Mouse (Mus musculus): ENCODE data around the gene Tpcn2. TPM values are rescaled to one million over a fixed set of nuclear protein-coding genes. Genes with fewer than 3 reads are reported as not detected.
A peak's percentile ranks its signal among the peaks of the same experiment; 100 is the strongest.

Tpcn2 gene
- polyA plus RNA-seq (2015; fragmentation: Nextera tagmentation; extraction: Ambion mirVana): 8.8 and 9.8 TPM in 2 replicates

- WGBS: under 1% methylated on average over 18 of the region's 18 CpGs
- ATAC-seq: peak; percentile 95
- Histone ChIP-seq H3K4me3 (replicated peaks) (peak within 1 kb of the TSS; percentile 48), H3K36me3 (peaks cover 3% of the 10 kb centered on the region), H3K4me2 (replicated peaks) (peak within 1 kb of the TSS; percentile 78), H3K9me3 (no peaks in the 10 kb centered on the region), H3K27ac (peak within 1 kb of the TSS; percentile 23), H3K4me1 (replicated peaks) (peaks cover 28% of the 10 kb centered on the region), H3K27me3 (replicated peaks) (no peaks in the 10 kb centered on the region), H3K9ac (peak within 1 kb of the TSS; percentile 51)
These were observed at the start of gene Tpcn2 for GRCm38 (mm10) chr7:145283487-145284187. Gene Tpcn2, minus strand, starts transcription at chr7:145284011.

DNA sequence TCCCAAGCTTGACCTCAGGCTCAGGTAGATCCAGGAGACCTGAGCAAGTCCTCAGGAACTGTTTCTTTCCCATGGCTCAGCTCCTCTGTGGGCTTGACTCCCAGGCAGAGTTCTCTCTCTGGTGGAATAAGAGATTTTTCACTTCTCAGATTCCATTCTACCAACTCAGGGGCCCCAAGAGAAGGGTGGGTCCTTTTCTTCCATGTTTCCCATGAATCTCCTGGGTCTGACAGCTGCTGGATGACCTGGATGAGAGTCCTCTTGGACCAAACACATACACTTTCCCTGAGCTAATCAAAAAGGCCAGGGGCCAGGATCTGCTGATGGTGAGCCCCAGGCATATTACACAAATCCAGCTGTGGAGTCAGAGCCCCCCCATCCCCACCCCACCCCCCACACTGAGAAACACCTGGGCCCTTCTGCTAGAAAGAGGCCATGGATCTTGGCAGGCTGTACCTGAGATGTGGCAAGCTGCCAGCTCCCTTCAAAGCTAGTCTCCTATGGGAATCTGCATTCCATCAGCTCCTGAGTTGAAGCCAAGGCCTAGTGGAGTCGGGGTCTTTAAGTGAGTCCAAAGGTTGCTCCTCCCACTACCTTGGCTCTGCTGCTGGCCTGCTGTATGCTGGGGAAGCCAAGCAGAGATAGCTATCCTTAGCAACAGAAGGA lies 48.7 kb upstream of the Tpcn2 start:
- no peaks in the 10 kb centered on the region for H3K9me3 ChIP-seq
- 43% methylated on average over 1 of the region's 1 CpGs for WGBS
- 0 out of 2 replicates have a peak overlapping the region, but pooled peaks have one; percentile 8 for H3K27ac ChIP-seq
- H3K27me3 ChIP-seq (replicated peaks): no peaks in the 10 kb centered on the region
- no peak overlapping the region for H3K4me2 ChIP-seq (replicated peaks)
- H3K4me1 ChIP-seq (replicated peaks): peaks cover 7% of the 10 kb centered on the region
- ATAC-seq: peak; percentile 60
- H3K9ac ChIP-seq: no peak overlapping the region
- no peak overlapping the region for H3K4me3 ChIP-seq (replicated peaks)
- no peaks in the 10 kb centered on the region for H3K36me3 ChIP-seq

DNA sequence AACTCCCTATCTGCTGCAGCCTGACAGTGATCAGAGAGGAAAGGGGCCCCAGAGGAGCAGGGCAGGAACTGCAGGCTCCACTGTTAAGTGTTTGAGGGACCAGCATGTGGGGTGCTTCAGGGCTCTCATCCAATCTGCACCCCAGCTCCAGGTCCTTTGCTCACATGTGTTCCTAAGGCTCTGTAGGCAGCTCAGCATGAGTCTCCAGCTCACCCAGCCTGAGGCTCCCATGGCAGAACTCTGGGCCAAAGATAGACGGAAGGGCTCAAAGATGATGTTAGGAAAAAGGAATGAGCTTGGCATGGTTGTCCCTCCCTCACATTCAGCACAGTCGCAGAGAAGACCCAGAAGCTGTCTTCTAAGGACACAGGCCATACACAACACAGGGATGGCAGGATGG lies 46.8 kb upstream of the Tpcn2 start:
- no peak overlapping the region for H3K4me2 ChIP-seq (replicated peaks)
- no peaks in the 10 kb centered on the region for H3K9me3 ChIP-seq
- no peaks in the 10 kb centered on the region for H3K36me3 ChIP-seq
- no peak overlapping the region for H3K27ac ChIP-seq
- 68% methylated on average over 2 of the region's 2 CpGs for WGBS
- no peak for ATAC-seq
- no peak overlapping the region for H3K9ac ChIP-seq
- peaks cover 7% of the 10 kb centered on the region for H3K4me1 ChIP-seq (replicated peaks)
- no peak overlapping the region for H3K4me3 ChIP-seq (replicated peaks)
- no peaks in the 10 kb centered on the region for H3K27me3 ChIP-seq (replicated peaks)

DNA sequence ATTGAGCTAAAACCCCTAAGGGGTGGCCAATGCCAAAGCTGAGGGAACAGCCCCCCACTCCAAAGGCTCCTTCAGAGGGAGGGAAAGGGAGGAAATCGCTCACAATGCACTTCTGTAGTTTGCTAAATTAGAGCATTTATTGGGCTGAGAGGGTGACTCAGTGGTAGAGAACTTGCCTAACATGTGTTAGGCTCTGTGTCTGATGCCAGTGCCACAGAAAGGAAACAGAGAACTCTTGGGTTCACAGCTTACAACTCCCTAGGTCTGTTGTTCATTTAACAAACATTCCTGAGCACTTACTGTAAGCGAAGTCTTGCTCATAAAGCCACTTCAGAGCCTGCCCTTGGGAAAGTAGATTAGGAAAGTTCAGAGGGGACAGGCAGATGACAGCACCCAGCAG lies 46.2 kb upstream of the Tpcn2 start:
- H3K27me3 ChIP-seq (replicated peaks): no peaks in the 10 kb centered on the region
- H3K4me3 ChIP-seq (replicated peaks): no peak overlapping the region
- H3K9ac ChIP-seq: no peak overlapping the region
- peaks cover 7% of the 10 kb centered on the region for H3K4me1 ChIP-seq (replicated peaks)
- 56% methylated on average over 2 of the region's 2 CpGs for WGBS
- ATAC-seq: no peak
- no peaks in the 10 kb centered on the region for H3K9me3 ChIP-seq
- H3K36me3 ChIP-seq: no peaks in the 10 kb centered on the region
- no peak overlapping the region for H3K27ac ChIP-seq
- H3K4me2 ChIP-seq (replicated peaks): no peak overlapping the region

GRCm38 (mm10) chr7:145325697-145326096 lies 41.9 kb upstream of the Tpcn2 start:
- peaks cover 6% of the 10 kb centered on the region for H3K4me1 ChIP-seq (replicated peaks)
- no peak overlapping the region for H3K9ac ChIP-seq
- no peak overlapping the region for H3K4me3 ChIP-seq (replicated peaks)
- no peaks in the 10 kb centered on the region for H3K27me3 ChIP-seq (replicated peaks)
- WGBS: 37% methylated on average over 2 of the region's 2 CpGs
- H3K9me3 ChIP-seq: no peaks in the 10 kb centered on the region
- no peak for ATAC-seq
- no peaks in the 10 kb centered on the region for H3K36me3 ChIP-seq
- H3K27ac ChIP-seq: no peak overlapping the region
- H3K4me2 ChIP-seq (replicated peaks): no peak overlapping the region

DNA sequence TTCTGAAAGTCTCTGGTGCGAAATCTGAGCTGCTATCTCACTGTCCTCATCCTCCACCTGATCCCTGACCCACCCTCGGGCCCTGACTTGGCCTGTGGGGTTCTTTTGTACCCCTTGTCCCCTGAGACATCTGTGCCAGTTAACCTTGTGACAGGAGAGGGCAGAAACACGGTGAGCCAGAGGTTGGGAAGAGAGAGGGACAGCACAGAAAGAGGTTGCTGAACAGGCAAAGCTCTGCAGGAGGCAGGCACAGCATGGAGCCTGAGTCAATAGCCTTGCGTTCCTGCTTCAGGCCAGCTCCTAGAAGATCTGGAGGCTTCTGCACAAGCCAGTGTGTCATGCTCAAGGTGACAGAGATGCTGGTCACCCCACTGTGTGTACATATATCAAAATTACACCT lies 39.8 kb upstream of the Tpcn2 start:
- H3K4me1 ChIP-seq (replicated peaks): no peaks in the 10 kb centered on the region
- WGBS: 46% methylated on average over 4 of the region's 4 CpGs

DNA sequence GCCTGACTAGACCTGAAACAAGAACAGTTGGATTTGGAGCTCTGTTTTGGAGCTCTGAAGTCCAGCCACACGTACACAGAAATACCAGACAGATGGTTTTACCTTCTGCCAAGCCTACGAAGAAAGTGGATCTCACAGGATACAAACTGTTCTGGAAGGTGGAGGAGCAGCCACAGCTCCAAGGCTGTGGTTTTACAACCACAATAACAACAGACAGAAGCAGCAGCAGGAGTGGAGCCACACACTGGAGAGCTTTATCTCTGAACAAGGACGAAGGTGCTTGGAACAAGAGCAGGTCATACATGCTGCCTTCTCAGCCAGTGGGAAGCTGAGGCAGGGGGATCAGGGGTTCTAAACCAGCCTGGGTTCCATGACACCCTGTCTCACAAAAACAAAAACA lies 35.7 kb upstream of the Tpcn2 start:
- Histone ChIP-seq H3K27ac (no peak overlapping the region), H3K4me3 (replicated peaks) (no peak overlapping the region), H3K36me3 (no peaks in the 10 kb centered on the region), H3K9ac (no peak overlapping the region), H3K9me3 (no peaks in the 10 kb centered on the region), H3K27me3 (replicated peaks) (no peaks in the 10 kb centered on the region), H3K4me1 (replicated peaks) (no peaks in the 10 kb centered on the region), H3K4me2 (replicated peaks) (no peak overlapping the region)
- 70% methylated on average over 3 of the region's 3 CpGs for WGBS
- no peak for ATAC-seq

More for the DNA sequence above, 39.8 kb upstream of the Tpcn2 start:
- H3K27me3 ChIP-seq (replicated peaks): no peaks in the 10 kb centered on the region
- H3K36me3 ChIP-seq: no peaks in the 10 kb centered on the region
- no peak for ATAC-seq
- H3K4me2 ChIP-seq (replicated peaks): no peak overlapping the region
- no peak overlapping the region for H3K4me3 ChIP-seq (replicated peaks)
- H3K27ac ChIP-seq: no peak overlapping the region
- H3K9me3 ChIP-seq: no peaks in the 10 kb centered on the region
- H3K9ac ChIP-seq: no peak overlapping the region

DNA sequence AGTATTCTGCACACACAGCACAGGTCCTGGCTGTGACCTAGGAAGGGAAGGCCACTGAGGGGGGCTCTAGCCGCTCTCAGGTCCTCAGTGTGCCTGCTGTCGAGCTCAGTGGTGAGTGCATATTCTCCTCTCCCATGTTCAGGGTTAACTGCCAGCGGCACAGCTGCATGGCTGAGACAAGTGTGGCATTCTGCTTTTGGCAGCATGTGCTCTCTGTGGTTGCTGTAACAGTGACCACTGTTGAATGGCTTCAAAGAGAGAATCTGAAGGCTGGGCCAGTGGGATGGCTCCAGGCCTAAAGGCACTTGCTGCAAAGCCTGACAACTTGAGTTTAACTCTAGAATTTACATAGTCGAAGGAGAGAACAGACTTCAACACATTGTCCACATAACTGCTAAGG lies 33.7 kb upstream of the Tpcn2 start:
- WGBS: 69% methylated on average over 4 of the region's 4 CpGs
- Histone ChIP-seq H3K4me1 (replicated peaks) (no peaks in the 10 kb centered on the region), H3K9ac (no peak overlapping the region), H3K36me3 (no peaks in the 10 kb centered on the region), H3K4me3 (replicated peaks) (no peak overlapping the region), H3K4me2 (replicated peaks) (no peak overlapping the region), H3K27ac (no peak overlapping the region), H3K9me3 (no peaks in the 10 kb centered on the region), H3K27me3 (replicated peaks) (no peaks in the 10 kb centered on the region)
- no peak for ATAC-seq

DNA sequence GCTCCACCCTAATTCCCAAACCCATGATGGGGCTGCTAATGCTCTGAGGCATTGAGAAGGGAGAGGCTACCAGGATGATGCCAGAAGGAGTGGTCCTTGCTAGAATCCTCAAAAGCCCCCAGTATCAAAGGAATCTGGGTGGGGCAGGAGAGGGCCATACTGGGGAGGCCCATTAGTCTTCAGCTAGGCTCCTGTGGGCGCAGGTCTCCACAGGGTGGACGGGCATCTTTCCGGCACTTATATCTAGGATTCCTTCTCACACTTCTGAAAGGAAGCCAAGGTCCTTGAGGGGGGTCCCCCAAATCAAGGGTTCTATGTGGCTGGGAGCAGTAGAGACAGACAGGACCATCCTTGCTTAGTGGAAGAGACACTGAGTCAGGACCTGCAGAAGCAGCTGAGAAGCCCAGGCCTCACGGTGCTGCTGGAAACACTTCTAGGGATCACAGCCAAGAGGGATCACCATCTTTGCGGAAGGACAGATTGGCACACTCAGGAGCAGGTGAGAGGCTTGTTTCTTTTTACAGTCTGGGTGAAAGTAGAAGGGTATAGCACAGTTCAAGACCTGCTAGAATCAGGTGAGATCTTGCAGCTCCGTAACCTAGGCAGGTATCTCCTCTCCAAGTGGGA lies 31.1 kb upstream of the Tpcn2 start, which contains the start of gene Mrgprd:
Mrgprd (plus strand) TSS at position 51 of the 627 bp plus-strand sequence.
- Histone ChIP-seq H3K36me3 (no peaks in the 10 kb centered on the region), H3K4me2 (replicated peaks) (no peak within 1 kb of the TSS), H3K27ac (no peak within 1 kb of the TSS), H3K9me3 (no peaks in the 10 kb centered on the region), H3K27me3 (replicated peaks) (no peaks in the 10 kb centered on the region), H3K4me1 (replicated peaks) (0 out of 2 replicates have a peak, but pooled peaks cover 4% of the 10 kb centered on the region), H3K4me3 (replicated peaks) (no peak within 1 kb of the TSS), H3K9ac (no peak within 1 kb of the TSS)
- no peak for ATAC-seq
- 82% methylated on average over 6 of the region's 6 CpGs for WGBS

GRCm38 (mm10) chr7:145312137-145312536 lies 28.3 kb upstream of the Tpcn2 start:
- Histone ChIP-seq H3K4me3 (replicated peaks) (no peak overlapping the region), H3K36me3 (no peaks in the 10 kb centered on the region), H3K4me2 (replicated peaks) (no peak overlapping the region), H3K4me1 (replicated peaks) (0 out of 2 replicates have a peak, but pooled peaks cover 4% of the 10 kb centered on the region), H3K27ac (no peak overlapping the region), H3K9ac (no peak overlapping the region), H3K27me3 (replicated peaks) (no peaks in the 10 kb centered on the region), H3K9me3 (no peaks in the 10 kb centered on the region)
- 75% methylated on average over 3 of the region's 3 CpGs for WGBS
- ATAC-seq: no peak

- Histone ChIP-seq H3K4me1 (replicated peaks) (0 out of 2 replicates have a peak, but pooled peaks cover 4% of the 10 kb centered on the region), H3K27me3 (replicated peaks) (no peaks in the 10 kb centered on the region), H3K4me3 (replicated peaks) (no peak overlapping the region), H3K27ac (no peak overlapping the region), H3K9me3 (no peaks in the 10 kb centered on the region), H3K36me3 (no peaks in the 10 kb centered on the region), H3K4me2 (replicated peaks) (no peak overlapping the region), H3K9ac (no peak overlapping the region)
- peak; percentile 81 for ATAC-seq
- WGBS: 49% methylated on average over 5 of the region's 5 CpGs
These were observed 26.7 kb upstream of the Tpcn2 start for GRCm38 (mm10) chr7:145310526-145310925.

DNA sequence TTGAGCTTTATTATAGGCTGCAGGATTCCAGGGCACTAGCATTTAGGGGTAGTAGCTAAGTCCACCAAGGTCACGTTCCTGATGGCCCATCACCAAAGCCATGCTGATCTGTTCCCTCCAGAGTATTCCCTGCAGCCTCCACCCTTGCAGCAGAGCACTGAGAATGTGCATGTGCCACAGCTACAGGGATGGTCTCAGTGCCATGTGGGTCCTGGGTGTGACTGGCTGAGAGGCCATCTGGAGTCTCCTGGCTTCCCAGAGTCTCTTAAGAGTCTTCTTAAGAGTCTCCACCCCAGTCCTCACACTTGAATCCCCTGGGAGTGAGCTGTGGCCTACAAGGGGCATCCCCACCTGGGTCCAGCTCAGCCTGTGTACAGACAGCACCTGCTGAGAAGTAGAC lies 26.1 kb upstream of the Tpcn2 start:
- Histone ChIP-seq H3K4me1 (replicated peaks) (0 out of 2 replicates have a peak, but pooled peaks cover 4% of the 10 kb centered on the region), H3K9me3 (no peaks in the 10 kb centered on the region), H3K9ac (no peak overlapping the region), H3K27me3 (replicated peaks) (no peaks in the 10 kb centered on the region), H3K27ac (no peak overlapping the region), H3K36me3 (no peaks in the 10 kb centered on the region), H3K4me2 (replicated peaks) (no peak overlapping the region), H3K4me3 (replicated peaks) (no peak overlapping the region)
- ATAC-seq: 0 out of 2 replicates have a peak, but pooled peaks have one; percentile 19
- 87% methylated on average over 1 of the region's 1 CpGs for WGBS

Measured in intestine, embryonic 15.5 days (tissue).